Mouse (Mus musculus) heart, postnatal 0 days (tissue): ENCODE measurements at regions not wholly inside any gene's neighbourhood (a gene's known extent, or its start where the extent isn't known, plus 50 kb on each side); places are given as distances from the start of the nearest gene placed in this dataset.

Source experiments
- ATAC-seq: fragments of 200-750 bp; cut with Nextera tagmentation; 2 replicates; pipeline ENCODE4 v1.8.0; 2017; ENCODE audit warnings: low read depth, moderate number of reproducible peaks, moderate library complexity; ENCODE audit not compliant: insufficient read depth
- DNase-seq: peaks from one replicate; pipeline ENCODE4 v3.0.0-alpha.2; 2016; ENCODE audit warnings: low spot score
- H3K27ac ChIP-seq: fragments of 300-500 bp; sonication (generic); 2 replicates; pipeline ENCODE4 v1.5.1; 2014; ENCODE audit warnings: low read depth, mild to moderate bottlenecking
- H3K27me3 ChIP-seq: fragments of 300-500 bp; sonication (generic); 2 replicates; pipeline ENCODE4 v1.6.1; 2014; ENCODE audit warnings: low read length, mixed read lengths; ENCODE audit not compliant: control insufficient read depth, insufficient read depth
- H3K36me3 ChIP-seq: fragments of 300-500 bp; sonication (generic); replicated peaks from 2 replicates; pipeline ENCODE4 v1.6.1; 2014; ENCODE audit warnings: low read length, mixed read lengths; ENCODE audit not compliant: control insufficient read depth, insufficient read depth
- H3K4me1 ChIP-seq: fragments of 300-500 bp; sonication (generic); 2 replicates; pipeline ENCODE4 v1.6.1; 2014; ENCODE audit warnings: antibody characterized with exemption; ENCODE audit not compliant: control insufficient read depth, insufficient read depth
- H3K4me2 ChIP-seq: fragments of 300-500 bp; sonication (generic); 2 replicates; pipeline ENCODE4 v1.6.1; 2014; ENCODE audit warnings: low read depth, mild to moderate bottlenecking, low read length, moderate library complexity
- H3K4me3 ChIP-seq: fragments of 300-500 bp; sonication (generic); 2 replicates; pipeline ENCODE4 v1.5.1; 2014; ENCODE audit warnings: low read depth, low read length
- H3K9ac ChIP-seq: fragments of 300-500 bp; sonication (generic); replicated peaks from 2 replicates; pipeline ENCODE4 v1.6.1; 2014; ENCODE audit warnings: low read depth, low read length, mixed read lengths
- H3K9me3 ChIP-seq: fragments of 300-500 bp; sonication (generic); replicated peaks from 2 replicates; pipeline ENCODE4 v1.6.1; 2016; ENCODE audit warnings: low read length; ENCODE audit not compliant: control insufficient read depth
- CTCF ChIP-seq: IDR thresholded peaks from 2 replicates; pipeline ENCODE4 v1.5.1; 2016; ENCODE audit warnings: antibody characterized with exemption, control low read depth, low read depth
- EP300 ChIP-seq: IDR thresholded peaks from 2 replicates; pipeline ENCODE4 v1.6.1; 2016; ENCODE audit warnings: antibody characterized with exemption, low read depth
- WGBS: fragments of 180-500 bp; shearing (Covaris S2); extraction: QIAGEN DNeasy Blood & Tissue Kit; methylation state at CpG from one replicate; pipeline ENCODE4 v1.1.7; 2014; 5-methylcytosine and 5-hydroxymethylcytosine counted together

DNA sequence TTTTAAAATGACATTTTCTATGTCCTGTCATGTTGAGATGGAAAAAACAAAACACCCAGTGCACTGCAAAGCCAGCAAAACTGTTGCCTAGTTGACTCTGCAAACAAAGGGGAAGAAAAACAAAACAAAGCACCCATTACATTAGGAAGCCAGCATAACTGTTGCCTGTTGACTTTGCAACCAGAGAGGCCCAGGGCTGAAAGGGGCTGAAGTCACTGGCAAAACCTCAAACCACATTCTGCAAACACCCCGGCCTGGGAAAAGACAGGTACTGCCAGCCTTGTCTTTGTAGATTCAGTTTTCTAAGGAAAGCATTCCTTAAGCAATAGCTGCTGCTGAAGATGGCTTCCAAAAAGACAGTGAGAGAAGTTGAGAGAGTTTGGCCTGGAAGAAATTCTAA lies 175.0 kb upstream of the Rsrc1 start:
- 42% methylated on average over 1 of the region's 1 CpGs for WGBS
- Histone ChIP-seq H3K36me3 (no peaks in the 10 kb centered on the region), H3K27me3 (no peaks in the 10 kb centered on the region), H3K4me1 (no peaks in the 10 kb centered on the region), H3K4me2 (no peak overlapping the region), H3K9ac (no peak overlapping the region), H3K9me3 (no peaks in the 10 kb centered on the region), H3K4me3 (no peak overlapping the region), H3K27ac (no peak overlapping the region)
- ATAC-seq (no peak), DNase-seq (no peak)
- TF ChIP-seq EP300 (no peak), CTCF (no peak)

- no peaks in the 10 kb centered on the region for H3K27me3 ChIP-seq
- no peaks in the 10 kb centered on the region for H3K9me3 ChIP-seq
- H3K4me3 ChIP-seq: no peak overlapping the region
- no peak overlapping the region for H3K9ac ChIP-seq
- no peaks in the 10 kb centered on the region for H3K4me1 ChIP-seq
- H3K4me2 ChIP-seq: no peak overlapping the region
- no peak for ATAC-seq
- 71% methylated on average over 5 of the region's 5 CpGs for WGBS
- no peaks in the 10 kb centered on the region for H3K36me3 ChIP-seq
- H3K27ac ChIP-seq: no peak overlapping the region
- TF ChIP-seq EP300 (no peak), CTCF (no peak)
- DNase-seq: no peak
These were observed 168.3 kb upstream of the Rsrc1 start for GRCm38 (mm10) chr3:66812686-66813445.

GRCm38 (mm10) chr3:66825761-66826160 lies 155.4 kb upstream of the Rsrc1 start:
- WGBS: 79% methylated on average over 3 of the region's 3 CpGs
- no peak for TF ChIP-seq EP300
- no peak for TF ChIP-seq CTCF
- H3K4me3 ChIP-seq: no peak overlapping the region

More at GRCm38 (mm10) chr3:66825761-66826160, 155.4 kb upstream of the Rsrc1 start:
- Histone ChIP-seq H3K9me3 (no peaks in the 10 kb centered on the region), H3K36me3 (no peaks in the 10 kb centered on the region), H3K9ac (no peak overlapping the region), H3K27ac (no peak overlapping the region), H3K27me3 (no peaks in the 10 kb centered on the region), H3K4me2 (no peak overlapping the region), H3K4me1 (no peaks in the 10 kb centered on the region)
- DNase-seq (no peak), ATAC-seq (no peak)
